ENCODE assay signal across 21 mouse cellular contexts in genomic region chr11:83938556-83938955, GRCm38 (mm10).
"Had no signal": no experiment of that assay in that cellular context is flagged by ENCODE, and none has a peak within 500 bp of the region (broad histone marks: within the 10 kb centered on the region; RNA-seq: fewer than 3 reads in every experiment).

No protein-coding gene starts in this region.

- H3K27ac ChIP-seq: lung, embryonic 15.5 days; macrophage; midbrain, embryonic 12.5 days; neural tube, embryonic 13.5 days; neural tube, embryonic 15.5 days had no signal

- ATAC-seq: lung, postnatal 0 days; midbrain, embryonic 16.5 days had no signal

- H3K9ac ChIP-seq: lung, embryonic 15.5 days; midbrain, embryonic 12.5 days; neural tube, embryonic 13.5 days; neural tube, embryonic 15.5 days had no signal

- DNase-seq: lung, adult 2 months; lung, postnatal 14 days; lung, postnatal 36 days; midbrain, embryonic 14.5 days; retina, postnatal 1 day; right cerebral cortex, adult 18-20 months; right cerebral cortex, postnatal 25 days; right cerebral cortex, postnatal 4 days; spleen, adult 18-20 months; thymus, adult 18-20 months; thymus, postnatal 14 days; thymus, postnatal 36 days had no signal

- H3K4me3 ChIP-seq: lung, embryonic 15.5 days; megakaryocyte, embryonic 14.5 days; midbrain, embryonic 12.5 days; myocyte; neural tube, embryonic 13.5 days; neural tube, embryonic 15.5 days had no signal

- H3K27me3 ChIP-seq: lung, embryonic 15.5 days had no signal

- H3K9me3 ChIP-seq: lung, embryonic 15.5 days; megakaryocyte, embryonic 14.5 days; midbrain, embryonic 12.5 days; neural tube, embryonic 13.5 days; neural tube, embryonic 15.5 days had no signal

- H3K4me2 ChIP-seq: lung, embryonic 15.5 days; midbrain, embryonic 12.5 days; neural tube, embryonic 13.5 days; neural tube, embryonic 15.5 days had no signal
